Mouse (Mus musculus) midbrain, embryonic 10.5 days (tissue): ENCODE results near the gene Ulk4. TPM values are rescaled to one million over a fixed set of nuclear protein-coding genes. Genes with fewer than 3 reads are reported as not detected.
A peak's percentile ranks its signal among the peaks of the same experiment; 100 is the strongest.

Source experiments
- DNase-seq: peaks from one replicate; pipeline ENCODE4 v3.0.0-alpha.2; 2017; ENCODE audit warnings: low spot score
- H3K27ac ChIP-seq: fragments of 300-500 bp; sonication (generic); replicated peaks from 2 replicates; pipeline ENCODE4 v1.5.1; 2016; ENCODE audit warnings: mild to moderate bottlenecking
- H3K27me3 ChIP-seq: fragments of 300-500 bp; sonication (generic); 2 replicates; pipeline ENCODE4 v1.6.1; 2016; ENCODE audit warnings: low read depth, mild to moderate bottlenecking; ENCODE audit not compliant: poor library complexity, severe bottlenecking
- H3K36me3 ChIP-seq: fragments of 300-500 bp; sonication (generic); 2 replicates; pipeline ENCODE4 v1.6.1; 2016; ENCODE audit warnings: mild to moderate bottlenecking, moderate library complexity
- H3K4me1 ChIP-seq: fragments of 300-500 bp; sonication (generic); 2 replicates; pipeline ENCODE4 v1.6.1; 2016
- H3K4me3 ChIP-seq: fragments of 300-500 bp; sonication (generic); 2 replicates; pipeline ENCODE4 v1.5.1; 2016; ENCODE audit warnings: mild to moderate bottlenecking, moderate library complexity
- H3K9me3 ChIP-seq: fragments of 300-500 bp; sonication (generic); replicated peaks from 2 replicates; pipeline ENCODE4 v1.6.1; 2016; ENCODE audit warnings: mild to moderate bottlenecking
- WGBS: fragments of 180-500 bp; shearing (Covaris S2); methylation state at CpG from one replicate; pipeline ENCODE4 v1.1.7; 2016; 5-methylcytosine and 5-hydroxymethylcytosine counted together
- polyA plus RNA-seq: library from polyadenylated mRNA; unstranded; fragments of >200 nt; fragmentation: Nextera tagmentation; extraction: Ambion mirVana; gene quantifications from 2 replicates; pipeline ENCODE4 v1.2.1, GENCODE M21; 2016

Ulk4 gene
- polyA plus RNA-seq, 1 experiment from 2014 or later = 147 TPM

GRCm38 (mm10) chr9:121311846-121312236 is 34.8 kb upstream of the Ulk4 start:
- no peak for DNase-seq
- peak overlapping the region; percentile 95 for H3K27ac ChIP-seq
- H3K4me3 ChIP-seq = 0 out of 2 replicates have a peak overlapping the region, but pooled peaks have one; percentile 51
- 80% methylated on average over 6 of the region's 6 CpGs for WGBS
- no peaks in the 10 kb centered on the region for H3K27me3 ChIP-seq
- H3K4me1 ChIP-seq = peaks cover 87% of the 10 kb centered on the region
- H3K36me3 ChIP-seq = peaks cover 22% of the 10 kb centered on the region
- H3K9me3 ChIP-seq = no peaks in the 10 kb centered on the region

DNA sequence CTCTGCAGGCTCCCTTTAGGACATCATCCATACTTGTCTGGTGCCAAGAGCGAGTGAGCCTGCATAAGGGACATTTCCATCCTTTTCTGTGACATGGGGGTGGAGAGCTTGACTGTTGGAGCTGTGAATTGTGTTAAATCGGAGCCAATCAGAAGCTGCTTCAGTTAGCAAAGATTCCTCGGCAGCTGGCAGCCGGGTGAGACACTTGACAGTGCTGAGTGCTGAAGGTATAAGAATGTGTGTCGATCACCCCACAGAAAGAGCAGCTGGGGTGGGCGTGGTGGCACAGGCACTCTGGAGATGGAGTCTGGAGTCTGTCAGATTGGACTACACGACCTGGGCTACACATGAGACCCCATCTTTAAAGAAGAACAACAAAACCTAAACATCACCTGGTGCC is 33.5 kb upstream of the Ulk4 start:
- Histone ChIP-seq H3K27ac (peak overlapping the region; percentile 75), H3K36me3 (peaks cover 28% of the 10 kb centered on the region), H3K4me1 (peaks cover 87% of the 10 kb centered on the region)

GRCm38 (mm10) chr9:121309287-121309686 is 32.3 kb upstream of the Ulk4 start:
- Histone ChIP-seq H3K4me3 (peak overlapping the region; percentile 7; the same call in 1 of the 2 replicates), H3K4me1 (peaks cover 86% of the 10 kb centered on the region), H3K27ac (peak overlapping the region; percentile 75), H3K9me3 (no peaks in the 10 kb centered on the region), H3K36me3 (peaks cover 31% of the 10 kb centered on the region), H3K27me3 (no peaks in the 10 kb centered on the region)
- WGBS = 30% methylated on average over 4 of the region's 4 CpGs
- no peak for DNase-seq

More for the DNA sequence above, 33.5 kb upstream of the Ulk4 start:
- no peak overlapping the region for H3K4me3 ChIP-seq
- no peaks in the 10 kb centered on the region for H3K9me3 ChIP-seq
- no peak for DNase-seq
- no peaks in the 10 kb centered on the region for H3K27me3 ChIP-seq
- 77% methylated on average over 7 of the region's 7 CpGs for WGBS

- H3K9me3 ChIP-seq = no peaks in the 10 kb centered on the region
- no peaks in the 10 kb centered on the region for H3K27me3 ChIP-seq
- H3K36me3 ChIP-seq = peaks cover 27% of the 10 kb centered on the region
- no peak for DNase-seq
- 94% methylated on average over 4 of the region's 4 CpGs for WGBS
- no peak overlapping the region for H3K4me3 ChIP-seq
- H3K4me1 ChIP-seq = peaks cover 84% of the 10 kb centered on the region
- 0 out of 2 replicates have a peak overlapping the region, but pooled peaks have one; percentile 28 for H3K27ac ChIP-seq
Observed at GRCm38 (mm10) chr9:121305456-121305855, 28.5 kb upstream of the Ulk4 start.

DNA sequence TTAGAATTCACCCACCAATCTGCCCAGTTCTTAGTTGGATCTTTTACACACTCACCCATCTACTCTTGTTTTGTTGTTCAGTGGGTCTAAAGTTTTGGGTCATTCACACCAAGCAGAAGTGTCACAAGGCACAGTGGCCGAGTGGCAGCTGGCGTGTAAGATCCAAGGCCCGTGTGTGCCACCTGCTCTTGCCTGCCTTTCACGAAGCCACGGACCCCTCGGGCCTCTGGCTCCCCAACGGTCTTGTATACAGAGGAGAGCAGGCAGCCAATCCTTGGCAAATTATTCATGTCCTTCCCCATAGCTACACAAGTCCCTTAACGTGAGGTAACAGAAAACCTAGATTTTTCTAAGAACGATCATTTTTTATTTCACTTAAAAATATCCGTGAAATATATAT is 27.5 kb upstream of the Ulk4 start:
- no peak for DNase-seq
- peaks cover 84% of the 10 kb centered on the region for H3K4me1 ChIP-seq
- H3K9me3 ChIP-seq = no peaks in the 10 kb centered on the region
- H3K4me3 ChIP-seq = no peak overlapping the region
- peaks cover 22% of the 10 kb centered on the region for H3K36me3 ChIP-seq
- peak overlapping the region; percentile 81 for H3K27ac ChIP-seq
- 78% methylated on average over 10 of the region's 10 CpGs for WGBS
- no peaks in the 10 kb centered on the region for H3K27me3 ChIP-seq

GRCm38 (mm10) chr9:121303748-121304147 is 26.8 kb upstream of the Ulk4 start:
- WGBS = 19% methylated on average over 9 of the region's 9 CpGs
- DNase-seq = peak; percentile 68

DNA sequence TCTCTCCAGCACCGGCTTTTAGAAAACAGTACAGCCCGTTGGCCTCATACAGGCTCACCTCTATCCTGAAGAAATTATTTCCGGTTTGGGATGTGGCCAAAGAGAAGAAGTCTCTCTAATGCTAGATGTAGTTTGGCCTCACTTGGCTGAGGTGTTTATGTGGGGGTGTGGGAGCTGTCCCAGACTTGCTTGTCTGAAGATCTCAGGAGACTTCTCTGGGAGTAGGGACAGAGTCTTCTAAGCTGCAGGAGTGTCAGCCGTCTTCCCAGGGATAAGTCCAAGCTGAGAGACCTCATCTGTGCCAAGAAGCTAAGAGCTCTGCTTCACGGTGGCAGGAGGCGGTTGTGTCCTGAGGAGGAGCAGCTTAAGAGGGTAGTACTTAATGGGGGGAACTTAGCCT is 26.1 kb upstream of the Ulk4 start:
- DNase-seq = peak; percentile 28
- Histone ChIP-seq H3K27ac (peak overlapping the region; percentile 81), H3K4me1 (peaks cover 88% of the 10 kb centered on the region), H3K4me3 (peak overlapping the region; percentile 34), H3K36me3 (peaks cover 18% of the 10 kb centered on the region), H3K27me3 (no peaks in the 10 kb centered on the region), H3K9me3 (no peaks in the 10 kb centered on the region)
- 54% methylated on average over 6 of the region's 6 CpGs for WGBS

More at GRCm38 (mm10) chr9:121303748-121304147, 26.8 kb upstream of the Ulk4 start:
- Histone ChIP-seq H3K4me3 (peak overlapping the region; percentile 34), H3K27ac (peak overlapping the region; percentile 81), H3K4me1 (peaks cover 84% of the 10 kb centered on the region), H3K27me3 (no peaks in the 10 kb centered on the region), H3K9me3 (no peaks in the 10 kb centered on the region), H3K36me3 (peaks cover 22% of the 10 kb centered on the region)

GRCm38 (mm10) chr9:121302543-121302942 is 25.5 kb upstream of the Ulk4 start:
- Histone ChIP-seq H3K4me3 (no peak overlapping the region), H3K9me3 (no peaks in the 10 kb centered on the region), H3K36me3 (peaks cover 17% of the 10 kb centered on the region), H3K4me1 (peaks cover 94% of the 10 kb centered on the region), H3K27me3 (no peaks in the 10 kb centered on the region), H3K27ac (peak overlapping the region; percentile 81)
- DNase-seq = no peak
- WGBS = 88% methylated on average over 7 of the region's 8 CpGs

DNA sequence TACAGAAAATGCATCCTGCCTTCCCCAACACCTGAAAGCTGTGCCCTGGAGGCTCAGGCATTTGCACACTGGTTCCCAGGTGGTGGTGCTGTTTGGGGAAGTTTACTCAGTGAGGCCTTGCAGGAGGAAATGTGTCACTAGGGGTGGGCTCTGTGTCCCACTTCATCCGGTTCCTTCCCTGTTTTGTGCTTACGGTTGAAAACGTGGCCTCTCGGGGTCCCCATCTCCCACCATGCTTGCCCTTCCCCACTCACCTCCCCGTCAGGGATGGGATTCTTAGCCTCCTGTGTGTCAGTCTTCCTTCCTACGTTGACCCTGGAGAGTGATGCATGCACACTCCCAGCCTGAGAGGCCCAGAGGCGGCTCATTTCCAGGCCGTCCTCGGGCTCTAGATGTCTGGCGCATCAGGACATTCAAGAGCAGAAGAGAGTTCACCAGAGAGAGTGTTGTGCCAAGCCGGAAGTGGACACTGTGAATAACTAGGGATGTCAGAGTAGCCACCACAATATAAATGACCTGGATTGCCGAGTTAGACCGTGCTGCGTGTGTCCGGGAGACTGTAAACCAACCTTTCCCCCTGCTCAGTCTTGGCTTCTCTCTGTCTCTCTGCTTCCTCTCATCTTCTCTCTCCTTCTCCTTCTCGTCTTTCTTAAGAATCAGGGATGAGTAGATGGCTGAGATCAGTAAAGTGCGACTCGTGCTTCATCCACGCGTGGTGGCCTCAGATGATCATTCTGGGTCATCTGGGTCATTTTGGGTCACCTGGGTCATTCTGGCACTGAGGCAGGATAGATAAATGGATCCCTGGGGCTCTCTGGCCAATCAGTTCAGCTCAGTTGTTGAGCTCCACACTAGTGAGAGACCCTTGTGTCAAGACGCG is 24.3 kb upstream of the Ulk4 start:
- peak overlapping the region; percentile 96 for H3K4me3 ChIP-seq
- no peaks in the 10 kb centered on the region for H3K9me3 ChIP-seq
- peaks cover 6% of the 10 kb centered on the region for H3K36me3 ChIP-seq
- peak overlapping the region; percentile 97 for H3K27ac ChIP-seq
- peaks cover 8% of the 10 kb centered on the region for H3K27me3 ChIP-seq
- DNase-seq = no peak
- 79% methylated on average over 22 of the region's 22 CpGs for WGBS
- peaks cover 92% of the 10 kb centered on the region for H3K4me1 ChIP-seq

DNA sequence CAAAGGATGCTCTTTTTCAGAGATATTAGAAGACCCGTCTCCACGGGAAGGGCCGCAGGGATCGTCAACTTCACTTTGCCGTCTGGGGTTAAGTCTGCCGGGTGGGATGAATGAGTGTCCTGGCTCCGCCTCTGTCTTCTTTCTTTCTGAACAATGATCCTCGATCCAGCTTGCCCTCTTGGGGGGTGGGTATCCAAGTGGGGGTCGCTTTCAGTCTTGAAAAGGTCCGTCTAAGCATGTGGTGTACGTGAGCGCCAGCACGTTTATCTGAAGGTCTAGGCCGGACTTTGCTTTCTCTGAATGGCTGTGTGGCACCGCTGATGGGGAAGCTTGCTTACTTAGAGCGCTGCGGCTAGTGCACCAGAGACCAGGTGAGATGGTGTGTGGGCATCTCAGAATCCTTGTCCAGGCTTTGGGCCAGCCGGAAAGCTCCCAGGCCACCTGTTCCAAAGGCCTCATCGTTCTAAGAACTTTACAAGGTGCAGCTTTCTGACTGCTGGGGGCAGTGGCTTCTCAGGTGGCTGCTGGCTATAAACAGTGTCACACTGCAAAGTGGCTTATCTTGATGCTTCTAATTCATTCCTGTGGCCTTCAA is 23.1 kb upstream of the Ulk4 start:
- 26% methylated on average over 19 of the region's 19 CpGs for WGBS
- Histone ChIP-seq H3K36me3 (no peaks in the 10 kb centered on the region; the same call in 1 of the 2 replicates), H3K27ac (peak overlapping the region; percentile 97), H3K4me1 (peaks cover 81% of the 10 kb centered on the region), H3K4me3 (peak overlapping the region; percentile 96), H3K9me3 (no peaks in the 10 kb centered on the region), H3K27me3 (peaks cover 20% of the 10 kb centered on the region)
- peak; percentile 71 for DNase-seq

DNA sequence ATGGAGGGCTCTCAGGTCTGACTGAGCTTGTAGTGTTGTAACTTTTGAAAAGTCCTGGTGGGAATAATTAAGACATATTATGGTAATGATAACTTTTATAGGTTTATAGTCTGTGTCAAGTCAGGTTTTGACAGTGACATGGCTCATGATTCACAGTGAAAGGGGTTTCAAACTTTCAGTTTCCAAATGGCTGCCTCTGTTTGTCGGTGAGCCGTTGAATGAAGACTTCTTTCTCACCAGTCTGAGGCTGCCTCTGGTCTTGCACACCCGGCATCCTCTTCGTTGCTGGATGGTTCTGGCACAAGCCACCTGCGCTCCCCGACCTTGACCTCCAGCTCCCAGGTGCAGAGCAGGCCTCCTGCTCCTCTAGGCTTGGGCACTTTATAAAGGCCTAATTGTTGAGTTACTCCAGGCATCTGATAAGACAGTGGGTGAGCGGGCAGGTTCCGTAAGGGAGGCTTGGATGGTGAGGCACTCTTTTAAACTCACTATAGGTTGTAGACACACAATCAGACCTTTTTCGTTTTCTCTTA is 22.3 kb upstream of the Ulk4 start:
- H3K4me3 ChIP-seq = peak overlapping the region; percentile 96

GRCm38 (mm10) chr9:121298411-121299091 is 21.6 kb upstream of the Ulk4 start:
- DNase-seq = no peak
- Histone ChIP-seq H3K27me3 (peaks cover 33% of the 10 kb centered on the region), H3K4me3 (peak overlapping the region; percentile 96), H3K4me1 (peaks cover 66% of the 10 kb centered on the region), H3K27ac (peak overlapping the region; percentile 97), H3K36me3 (no peaks in the 10 kb centered on the region; the same call in 1 of the 2 replicates), H3K9me3 (no peaks in the 10 kb centered on the region)
- 35% methylated on average over 15 of the region's 15 CpGs for WGBS

More for the DNA sequence above, 22.3 kb upstream of the Ulk4 start:
- Histone ChIP-seq H3K36me3 (no peaks in the 10 kb centered on the region; the same call in 1 of the 2 replicates), H3K27me3 (peaks cover 26% of the 10 kb centered on the region), H3K27ac (peak overlapping the region; percentile 97), H3K9me3 (no peaks in the 10 kb centered on the region), H3K4me1 (peaks cover 74% of the 10 kb centered on the region)
- DNase-seq = no peak
- 62% methylated on average over 9 of the region's 9 CpGs for WGBS
